Mouse (Mus musculus) kidney, postnatal 36 days (tissue): ENCODE data around the gene Fam117a.

Source experiments
- DNase-seq, 2 experiments: peaks; one replicate each; pipeline ENCODE4 v3.0.0; 2021 to 2022; ENCODE audit warnings: mixed read lengths in 2 of 2

Fam117a gene

DNA sequence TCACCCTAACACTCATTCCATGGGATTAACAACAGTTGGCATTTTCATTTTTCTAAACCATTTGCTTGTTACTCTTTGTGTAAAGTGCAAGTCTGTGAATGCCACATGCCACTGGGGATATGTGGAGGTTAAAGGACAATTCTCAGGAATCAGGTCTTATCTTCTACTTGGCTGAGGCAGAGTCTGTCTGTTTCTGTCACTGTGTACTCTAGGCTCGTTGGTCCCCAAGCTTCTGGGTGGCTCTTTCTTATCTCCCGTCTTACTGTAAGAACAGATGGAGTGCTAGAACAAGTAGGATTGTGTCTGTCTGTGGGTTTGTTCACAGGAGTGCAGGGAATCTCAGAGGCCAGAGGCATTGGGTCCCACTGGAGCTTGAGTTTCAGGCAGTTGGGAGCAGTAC lies 94.5 kb downstream of the Fam117a start:
- DNase-seq = no peak
